Mouse (Mus musculus) stomach, postnatal 0 days (tissue): ENCODE measurements at regions not wholly inside any gene's neighbourhood (a gene's known extent, or its start where the extent isn't known, plus 50 kb on each side); places are given as distances from the start of the nearest gene placed in this dataset.

ENCODE experiments used
- CTCF ChIP-seq: IDR thresholded peaks from 2 replicates; pipeline ENCODE4 v1.5.1; 2016; ENCODE audit warnings: antibody characterized with exemption, low read depth, mild to moderate bottlenecking, moderate library complexity
- EP300 ChIP-seq: optimal IDR thresholded peaks from 2 replicates; pipeline ENCODE3; 2016; ENCODE audit warnings: antibody characterized with exemption

GRCm38 (mm10) chr3:148418067-148418466, 572.3 kb downstream of the Adgrl2 start:
- TF ChIP-seq EP300 (no peak), CTCF (no peak)
